Mouse (Mus musculus) heart, postnatal 0 days (tissue): ENCODE data around the gene Pdcd1lg2.

Source experiments
- CTCF ChIP-seq: IDR thresholded peaks from 2 replicates; pipeline ENCODE4 v1.5.1; 2016; ENCODE audit warnings: antibody characterized with exemption, control low read depth, low read depth
- EP300 ChIP-seq: IDR thresholded peaks from 2 replicates; pipeline ENCODE4 v1.6.1; 2016; ENCODE audit warnings: antibody characterized with exemption, low read depth

DNA sequence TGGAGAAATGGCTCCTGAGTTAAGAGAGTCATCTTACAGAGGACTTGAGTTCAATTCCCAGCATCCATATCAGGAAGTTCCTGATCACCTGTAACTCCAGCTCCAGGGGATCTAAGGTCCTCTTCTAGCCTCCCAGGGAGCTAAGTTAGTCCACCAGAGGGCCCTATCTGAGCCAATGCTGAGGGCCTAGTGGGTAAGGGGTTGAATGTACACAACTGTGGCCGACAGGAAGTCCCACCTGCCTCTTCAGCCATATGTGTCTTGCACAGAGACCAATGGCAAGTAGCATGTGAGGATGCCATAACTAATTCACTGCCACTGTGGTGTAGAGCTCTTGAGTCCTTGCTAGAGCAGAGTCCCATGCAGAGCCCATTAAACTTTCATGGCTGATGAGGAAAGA is 44.4 kb downstream of the Pdcd1lg2 start:
- TF ChIP-seq CTCF (no peak), EP300 (no peak)
